Mouse (Mus musculus) layer of hippocampus, adult 9-10 months (tissue): ENCODE data around the gene Srpk3.
"Not testable (repeated sequence)": the region's sequence is repeated elsewhere in the genome, so short reads cannot be mapped to it uniquely, and the experiment has no call there.

Experiments
- DNase-seq: peaks from one replicate; pipeline ENCODE4 v3.0.0; 2022; ENCODE audit warnings: low spot score

Srpk3 gene

DNA sequence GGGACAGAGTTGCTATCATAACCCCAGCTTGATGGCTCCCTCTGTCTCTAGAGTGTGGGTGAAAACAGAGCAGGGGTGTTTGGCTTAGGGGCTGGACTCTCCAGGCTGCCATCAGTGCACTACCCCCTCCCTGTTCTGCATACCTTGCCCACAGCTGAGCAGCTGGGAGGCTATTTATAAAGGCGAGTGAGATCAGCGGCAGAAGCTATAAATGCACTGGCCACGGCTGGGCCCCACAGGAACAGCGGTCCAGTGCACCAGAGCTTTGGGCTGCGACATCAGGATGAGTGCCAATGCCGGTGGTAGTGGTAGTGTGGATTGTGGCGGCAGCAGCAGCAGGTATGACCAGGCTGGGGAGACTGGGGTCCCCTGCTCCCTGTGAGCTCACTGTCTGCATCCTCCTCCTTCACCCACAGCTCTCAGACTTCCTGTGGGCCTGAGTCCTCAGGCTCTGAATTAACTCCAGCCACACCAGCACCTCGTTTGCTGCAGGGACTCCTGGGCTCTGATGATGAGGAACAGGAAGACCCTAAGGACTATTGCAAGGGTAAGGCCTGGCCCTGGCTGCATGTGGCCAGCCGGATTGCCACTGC lies at the start of gene Srpk3:
TSS of gene Srpk3 (plus strand) at position 238 of the 593 bp plus-strand sequence.
- no peak for DNase-seq

DNA sequence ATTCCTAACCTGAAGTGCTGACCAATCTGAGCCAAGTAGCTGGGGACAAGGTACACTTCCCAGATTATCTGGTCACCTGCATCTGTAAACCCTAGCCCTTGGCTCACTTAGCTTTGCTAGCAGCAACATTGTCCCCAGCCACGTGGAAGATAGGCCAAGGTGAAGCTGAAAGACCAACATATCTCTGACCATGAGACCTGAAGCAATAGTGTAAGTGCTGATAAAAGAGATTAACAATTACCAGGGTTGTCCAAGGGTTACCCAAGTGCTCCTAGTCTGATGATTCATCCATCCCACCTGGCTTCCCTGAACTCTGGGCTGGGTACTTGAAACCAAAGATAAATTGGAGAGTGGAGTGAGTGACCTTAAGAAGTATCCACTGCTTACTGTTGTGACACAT lies 43.3 kb upstream of the Srpk3 start:
- no peak for DNase-seq

DNA sequence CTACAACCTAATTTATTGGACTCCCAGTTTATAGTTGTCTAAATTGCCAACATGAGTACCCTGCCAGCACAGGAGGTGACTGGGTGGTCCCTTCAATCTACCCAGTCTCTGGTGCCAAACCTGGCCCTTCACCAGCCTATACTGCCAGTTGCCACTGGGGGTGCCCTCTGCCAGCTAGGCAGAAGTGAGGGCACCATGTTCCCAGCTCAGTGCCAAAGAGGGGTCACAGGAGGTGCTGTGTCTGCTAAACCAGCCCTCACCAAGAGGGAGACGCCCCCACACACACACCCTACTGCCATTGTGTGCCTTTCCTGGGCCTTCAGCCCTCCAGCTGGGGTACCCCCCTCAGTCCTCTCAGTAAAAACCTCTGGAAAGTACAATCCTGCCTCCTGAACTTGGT lies 36.0 kb upstream of the Srpk3 start:
- no peak for DNase-seq

DNA sequence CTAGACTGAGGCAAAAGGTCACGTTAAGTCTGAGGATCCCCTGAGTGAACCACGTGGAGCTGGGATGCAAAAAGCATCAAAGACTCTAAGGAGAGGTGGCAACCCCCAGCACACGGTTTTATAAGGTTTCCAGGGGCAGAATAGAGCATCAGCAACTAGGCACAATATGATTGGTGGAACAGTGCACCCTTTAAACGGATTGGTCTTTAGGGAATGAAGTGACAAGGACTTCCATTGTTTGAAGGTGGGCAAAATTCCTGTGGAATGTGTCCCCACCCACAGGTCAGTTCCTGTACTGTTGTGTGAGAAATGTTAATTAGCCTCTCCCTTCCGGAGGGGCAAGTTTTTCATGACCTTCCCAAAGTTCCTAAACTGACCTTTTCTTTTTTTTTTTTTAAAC lies 35.1 kb upstream of the Srpk3 start:
- no peak for DNase-seq

DNA sequence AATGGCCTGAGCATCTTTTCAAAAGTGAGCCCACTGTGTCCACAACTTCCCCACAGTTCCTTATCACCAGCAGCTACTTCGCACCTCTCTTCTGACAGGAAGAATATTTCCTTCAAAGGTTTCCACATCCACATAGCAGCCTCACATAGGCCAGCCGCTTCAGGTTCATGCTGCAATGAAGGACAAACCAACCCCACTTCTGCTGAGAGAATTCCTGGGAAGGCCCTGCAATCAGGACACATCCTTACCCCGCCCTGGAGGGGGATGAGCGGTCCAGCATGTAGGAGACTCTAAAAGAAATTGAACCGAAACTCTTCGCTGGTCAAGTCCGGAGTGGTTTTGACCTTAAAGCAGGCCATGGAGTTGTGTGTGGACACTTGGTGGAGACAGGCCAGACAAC lies 34.4 kb upstream of the Srpk3 start:
- not testable (repeated sequence) for DNase-seq

DNA sequence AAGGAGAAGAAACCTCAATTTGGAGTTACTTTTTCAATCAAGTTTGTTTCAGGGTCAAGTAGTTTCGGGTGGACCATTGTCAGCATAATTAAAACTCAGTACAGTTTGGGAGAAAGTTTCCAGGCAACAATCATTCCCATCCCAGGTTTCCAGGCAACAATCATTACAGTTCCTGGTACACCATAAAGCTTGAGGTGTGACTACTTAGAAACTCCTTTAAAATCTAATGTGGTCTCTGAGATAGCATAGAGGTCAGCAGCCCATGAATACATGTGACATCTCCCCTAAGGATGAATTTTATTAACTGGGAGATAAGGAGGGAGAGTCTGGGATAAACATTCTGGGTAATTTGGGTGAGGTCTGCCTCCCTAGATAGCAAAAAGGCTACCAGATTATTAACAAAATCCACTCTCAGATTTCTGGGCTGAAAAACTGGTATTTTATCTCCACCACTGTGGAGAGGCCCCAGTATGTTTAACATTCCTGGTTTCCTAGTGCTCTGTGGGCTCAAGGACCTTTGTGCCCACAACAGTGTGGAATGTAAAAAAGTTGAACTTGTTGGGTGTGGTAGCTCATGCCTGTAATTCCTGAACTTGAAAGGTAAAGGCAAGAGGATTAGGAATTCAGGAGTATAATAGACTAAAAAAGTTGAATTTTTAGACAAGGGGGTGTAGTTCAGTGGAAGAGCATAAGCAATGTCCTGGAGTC lies 29.3 kb upstream of the Srpk3 start:
- no peak for DNase-seq

DNA sequence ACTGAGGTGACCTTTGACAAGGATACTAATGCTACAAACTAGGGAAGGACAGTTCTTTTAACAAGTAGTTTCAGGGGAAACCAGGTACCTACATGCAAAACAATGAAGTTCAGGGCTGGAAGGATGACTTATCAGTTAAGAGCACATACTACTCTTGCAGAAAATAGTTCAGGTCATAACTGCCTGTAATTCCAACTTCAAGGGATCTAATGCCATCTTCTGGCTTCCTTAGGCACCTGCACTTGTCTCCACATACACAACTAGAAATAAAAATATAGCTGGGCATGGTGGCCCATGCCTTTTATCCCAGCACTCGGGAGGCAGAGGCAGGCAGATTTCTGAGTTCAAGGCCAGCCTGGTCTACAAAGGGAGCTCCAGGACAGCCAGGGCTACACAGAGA lies 25.2 kb upstream of the Srpk3 start:
- no peak for DNase-seq

DNA sequence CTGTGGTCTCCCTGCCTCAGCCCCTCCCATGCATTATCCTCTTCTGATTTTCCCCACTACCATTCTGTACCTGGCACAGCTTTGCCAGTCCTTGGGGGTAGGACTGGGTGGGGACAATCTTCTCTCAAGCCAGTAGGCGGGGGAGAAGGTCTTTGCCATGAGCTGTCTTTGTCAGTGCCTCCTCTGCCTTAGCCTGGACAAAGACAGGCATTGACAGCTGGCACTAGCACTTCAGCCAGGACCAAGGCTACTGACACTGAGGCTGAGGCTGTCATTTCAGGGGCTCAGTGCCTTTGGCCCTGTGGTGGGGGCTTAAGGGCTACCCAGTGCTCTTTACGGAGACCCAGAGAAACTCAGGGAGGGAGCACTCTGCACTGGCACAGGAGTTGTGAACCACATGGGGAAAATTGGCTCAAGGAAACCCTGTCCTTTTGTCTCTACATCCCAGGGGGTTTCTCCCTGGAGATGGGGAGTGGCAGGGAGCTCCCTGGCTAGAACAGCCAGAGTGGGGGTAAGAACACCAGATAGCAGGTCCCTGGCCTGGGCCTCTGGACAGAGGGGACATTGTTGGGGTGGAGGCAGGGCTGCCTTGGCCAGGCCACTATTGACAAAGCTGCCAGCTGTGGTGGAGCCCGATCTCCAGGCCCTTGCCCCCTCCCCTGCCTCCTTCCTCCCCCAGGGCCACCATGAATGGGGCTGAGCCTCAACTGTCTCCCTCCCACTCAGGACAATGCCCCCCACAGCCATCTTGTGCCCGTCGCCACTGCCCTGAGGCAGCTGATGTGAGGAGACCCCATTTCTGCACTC lies 17.7 kb upstream of the Srpk3 start, which contains the start of gene Plxnb3:
TSS of gene Plxnb3 (plus strand) at position 757 of the 807 bp plus-strand sequence.
- no peak for DNase-seq

DNA sequence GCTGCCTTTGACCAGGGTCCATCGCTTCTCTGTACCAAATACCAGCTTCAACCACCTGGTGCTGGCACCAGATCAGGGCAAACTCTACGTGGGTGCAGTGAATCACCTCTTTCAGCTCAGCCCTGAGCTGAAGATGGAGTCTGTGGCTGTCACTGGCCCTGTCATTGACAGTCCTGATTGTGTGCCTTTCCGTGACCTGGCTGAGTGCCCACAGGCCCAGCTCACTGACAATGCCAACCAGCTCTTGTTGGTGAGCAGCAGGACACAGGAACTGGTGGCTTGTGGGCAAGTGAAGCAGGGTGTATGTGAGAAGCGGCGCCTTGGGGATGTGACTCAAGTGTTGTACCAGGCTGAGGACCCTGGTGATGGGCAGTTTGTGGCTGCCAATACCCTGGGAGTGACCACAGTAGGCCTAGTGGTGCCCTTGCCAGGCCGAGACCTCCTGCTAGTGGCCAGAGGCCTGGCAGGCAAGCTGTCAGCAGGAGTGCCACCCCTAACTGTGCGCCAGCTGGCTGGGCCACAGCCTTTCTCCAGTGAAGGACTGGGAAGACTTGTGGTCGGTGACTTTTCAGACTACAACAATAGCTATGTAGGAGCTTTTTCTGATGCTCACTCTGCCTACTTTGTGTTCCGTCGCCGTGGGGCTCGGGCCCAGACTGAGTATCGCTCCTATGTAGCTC lies 15.5 kb upstream of the Srpk3 start:
- no peak for DNase-seq

DNA sequence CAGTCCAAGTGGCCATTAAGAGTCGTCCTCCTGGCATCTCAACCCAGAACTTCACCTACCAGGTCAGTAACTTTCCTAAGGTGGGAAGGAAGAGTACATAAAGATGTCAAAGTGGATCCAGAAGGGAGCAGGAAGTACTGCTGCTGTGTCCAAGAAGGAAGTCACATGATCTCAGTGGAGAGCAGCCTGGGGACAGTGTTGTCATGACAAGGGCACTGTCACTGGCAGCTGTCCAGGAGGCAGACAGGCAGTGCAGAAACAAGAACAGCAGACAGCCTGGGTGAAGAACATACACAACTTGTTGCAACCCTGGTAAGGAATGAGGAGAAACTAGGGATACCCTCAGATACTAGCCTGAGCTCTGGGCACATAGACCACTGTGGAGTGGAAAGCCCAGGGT lies 8.9 kb upstream of the Srpk3 start:
- no peak for DNase-seq

DNA sequence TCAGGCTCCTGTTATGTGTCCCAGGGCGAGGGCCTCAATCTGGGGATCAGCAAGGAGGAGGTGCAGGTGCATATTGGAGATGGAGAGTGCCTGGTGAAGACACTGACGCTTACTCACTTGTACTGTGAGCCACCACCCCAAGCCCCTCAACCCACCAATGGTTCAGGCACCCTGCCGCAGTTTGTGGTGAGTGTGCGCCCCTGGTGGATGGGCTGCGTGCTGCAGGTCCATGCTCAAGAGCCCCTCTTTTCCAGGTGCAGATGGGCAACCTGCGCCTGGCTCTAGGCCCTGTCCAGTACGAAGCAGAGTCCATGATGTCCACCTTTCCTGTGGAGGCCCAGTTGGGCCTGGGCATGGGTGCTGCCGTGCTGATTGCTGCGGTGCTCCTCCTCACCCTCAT lies 6.9 kb upstream of the Srpk3 start:
- no peak for DNase-seq

DNA sequence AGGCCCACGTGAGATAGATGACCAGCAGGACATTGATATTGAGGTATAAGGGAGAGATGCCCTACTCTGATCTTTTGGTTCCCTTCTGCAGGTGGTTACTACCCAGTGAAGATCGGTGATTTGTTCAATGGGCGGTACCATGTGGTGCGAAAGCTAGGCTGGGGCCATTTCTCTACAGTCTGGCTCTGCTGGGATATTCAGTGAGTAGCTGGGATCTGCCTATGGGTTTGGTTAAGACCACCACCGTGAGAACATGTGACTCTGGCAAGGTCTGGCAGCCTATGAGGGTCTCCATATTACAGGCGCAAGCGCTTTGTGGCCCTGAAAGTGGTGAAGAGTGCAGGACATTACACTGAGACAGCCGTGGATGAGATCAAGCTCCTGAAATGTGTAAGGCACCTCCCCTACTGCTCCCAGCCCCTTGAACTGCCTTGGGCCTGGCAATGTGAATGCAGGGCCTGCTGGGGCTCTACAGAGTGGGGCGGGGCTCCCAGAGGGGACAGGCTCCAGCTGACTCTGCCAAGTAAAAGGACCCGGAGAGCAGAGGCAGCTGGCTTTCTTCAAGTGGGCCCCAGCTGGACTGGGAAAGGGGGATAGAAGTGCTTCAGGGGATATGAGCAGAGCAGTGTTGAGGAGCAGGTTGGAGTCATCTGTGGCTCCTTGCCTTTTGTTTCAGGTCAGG lies 738 bp downstream of the Srpk3 start:
- no peak for DNase-seq

DNA sequence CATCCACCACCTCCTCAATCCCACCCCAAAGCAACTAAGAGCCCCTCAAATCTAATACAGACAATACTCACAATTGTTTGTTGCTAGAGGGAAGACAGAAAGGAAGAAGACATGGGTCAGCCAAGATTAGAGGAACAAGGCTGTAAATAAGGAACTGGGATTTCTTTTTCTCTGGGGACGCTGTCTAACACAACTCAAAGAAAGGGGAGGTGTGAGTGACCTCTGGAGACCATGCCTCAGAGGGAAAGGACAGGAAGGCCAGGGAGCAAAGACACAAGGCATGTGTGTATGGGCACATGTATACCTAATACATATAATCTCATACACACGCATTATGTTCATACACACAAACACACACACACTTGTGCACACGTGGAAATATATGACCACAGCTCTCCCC lies 8.0 kb downstream of the Srpk3 start:
- no peak for DNase-seq

DNA sequence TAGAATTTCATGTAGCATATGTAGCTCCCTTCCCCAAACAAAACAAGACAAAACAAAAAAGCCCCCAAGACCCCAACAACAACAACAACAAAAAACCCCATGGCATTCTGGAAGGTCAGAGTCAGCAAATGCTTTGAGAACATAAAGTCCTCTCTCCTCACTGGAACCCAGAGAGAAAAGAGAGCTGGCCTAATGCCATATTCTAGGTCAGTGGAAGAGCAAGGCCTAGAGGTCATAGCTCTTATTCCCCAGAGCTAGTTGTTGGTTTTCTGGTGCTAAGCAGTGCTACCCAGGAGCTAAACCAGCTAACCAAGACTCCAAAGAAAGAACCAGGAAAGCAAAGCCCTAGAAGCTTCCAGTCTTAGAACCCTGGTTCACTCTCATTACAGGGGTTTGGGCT lies 11.5 kb downstream of the Srpk3 start:
- no peak for DNase-seq

DNA sequence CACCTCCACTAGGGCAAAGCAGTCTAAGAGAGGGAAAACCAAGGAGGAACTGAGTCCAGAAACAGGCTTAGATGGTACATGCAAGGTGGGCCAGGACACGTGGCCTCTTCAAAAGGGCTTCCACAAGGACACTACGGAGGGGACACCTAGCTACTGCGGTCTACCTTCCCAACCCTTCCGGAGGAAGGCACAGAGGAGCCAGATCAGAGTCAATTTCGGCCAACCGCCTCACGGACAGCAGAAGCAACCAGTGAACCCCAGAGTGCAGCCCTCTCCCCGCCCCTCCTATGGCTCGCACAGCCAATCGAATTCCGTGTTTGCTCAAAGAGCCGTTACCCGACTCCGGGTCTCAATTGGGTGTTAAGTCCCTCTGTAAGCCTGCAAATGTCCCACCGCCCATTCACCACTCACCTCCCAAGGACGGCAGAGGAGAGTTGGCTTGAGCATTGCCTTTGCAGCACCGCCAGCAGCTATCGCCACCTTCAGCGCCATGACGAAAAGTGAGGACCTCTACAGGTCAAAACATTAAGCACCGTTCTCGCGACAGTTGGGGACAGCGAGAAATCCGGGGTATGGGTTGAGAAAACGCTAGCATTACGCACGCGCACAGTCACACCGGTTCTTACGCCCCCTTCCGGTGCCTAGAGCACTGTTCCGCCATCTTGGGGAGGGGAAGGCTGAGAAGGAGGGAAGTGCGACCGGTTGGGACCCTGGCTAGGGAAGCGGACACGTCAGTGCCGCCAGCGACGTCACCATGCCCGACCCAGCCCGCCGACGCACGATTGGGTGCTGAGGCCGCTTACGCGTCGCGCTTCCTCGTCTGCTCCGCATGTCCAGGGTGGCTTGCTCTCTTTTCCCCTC lies 12.4 kb downstream of the Srpk3 start, which contains the start of the genes Idh3g and Ssr4:
TSS of gene Idh3g (minus strand) at position 534 of the 861 bp plus-strand sequence.
TSS of gene Ssr4 (plus strand) at position 665 of the 861 bp plus-strand sequence.
- peak; percentile 91 for DNase-seq

DNA sequence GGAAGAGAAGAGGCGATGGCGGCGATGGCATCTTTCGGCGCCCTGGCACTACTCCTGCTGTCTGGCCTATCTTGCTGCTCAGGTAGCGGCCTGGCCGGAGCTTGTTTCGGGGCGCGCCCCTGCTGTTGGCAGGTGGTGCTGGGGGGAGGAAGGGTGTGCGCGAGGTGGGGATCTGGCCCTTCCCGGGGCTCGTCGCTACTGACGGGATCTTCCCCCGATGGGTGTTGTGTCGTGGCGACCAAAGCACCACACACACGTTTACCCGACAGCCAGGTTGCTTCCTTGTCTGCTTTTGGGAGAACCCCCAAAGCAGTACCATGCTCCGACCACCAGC lies 13.0 kb downstream of the Srpk3 start:
- no peak for DNase-seq

DNA sequence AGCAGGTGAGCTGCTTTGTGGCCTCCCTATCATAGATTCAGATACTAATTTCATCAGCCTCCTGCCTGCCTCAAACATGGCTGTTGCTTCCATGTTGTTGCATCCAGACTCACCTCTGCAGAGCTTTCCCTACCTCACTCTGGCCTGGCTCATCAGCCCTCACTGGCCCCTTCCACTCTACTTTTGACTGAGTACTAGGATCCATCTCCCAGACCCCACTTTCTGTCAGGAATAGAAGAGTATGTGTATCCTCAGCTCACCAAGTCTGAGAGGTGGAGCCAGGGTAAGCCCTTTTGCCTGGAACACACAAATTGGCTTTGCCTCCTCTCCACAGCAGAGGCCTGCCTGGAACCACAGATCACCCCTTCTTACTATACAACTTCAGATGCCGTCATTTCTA lies 14.3 kb downstream of the Srpk3 start:
- DNase-seq = no peak

DNA sequence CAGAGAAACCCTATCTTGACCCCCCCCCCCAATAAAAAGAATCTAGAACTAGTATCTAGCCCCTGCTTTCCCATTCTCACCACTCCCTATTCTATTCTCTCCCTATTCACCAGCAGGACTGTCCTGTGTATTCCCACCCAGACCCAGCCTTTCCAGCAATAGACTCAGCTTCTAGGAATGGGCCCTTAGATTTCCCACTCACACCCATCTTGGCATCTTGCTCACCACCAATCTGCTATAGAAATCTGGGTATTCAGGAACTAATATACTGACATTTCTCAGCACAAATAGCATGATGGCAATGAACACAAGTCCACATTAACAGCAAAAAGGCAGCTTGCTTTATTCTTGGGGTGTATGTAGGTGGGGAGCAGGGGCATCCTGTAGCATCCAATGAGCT lies 18.8 kb downstream of the Srpk3 start:
- DNase-seq = no peak

DNA sequence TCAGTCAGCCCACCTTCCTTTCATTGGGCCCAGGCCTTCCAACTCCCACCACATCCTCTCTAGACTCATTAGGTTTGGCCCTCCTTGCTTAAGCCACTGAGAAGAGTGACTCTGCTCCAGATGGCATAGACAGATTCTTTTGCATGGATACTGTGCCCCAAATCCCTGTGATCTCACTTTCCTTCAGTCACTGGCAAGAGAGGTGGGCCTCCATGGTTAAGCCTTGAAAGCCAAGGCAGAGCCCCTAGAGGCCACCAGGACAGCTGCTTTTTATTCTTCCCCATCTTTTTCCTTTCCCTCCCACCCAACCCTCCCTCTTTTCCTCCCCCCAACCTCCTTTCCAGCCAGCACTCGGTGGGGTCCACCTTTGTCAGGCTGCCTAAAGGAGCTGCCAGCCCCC lies 19.3 kb downstream of the Srpk3 start:
- no peak for DNase-seq

DNA sequence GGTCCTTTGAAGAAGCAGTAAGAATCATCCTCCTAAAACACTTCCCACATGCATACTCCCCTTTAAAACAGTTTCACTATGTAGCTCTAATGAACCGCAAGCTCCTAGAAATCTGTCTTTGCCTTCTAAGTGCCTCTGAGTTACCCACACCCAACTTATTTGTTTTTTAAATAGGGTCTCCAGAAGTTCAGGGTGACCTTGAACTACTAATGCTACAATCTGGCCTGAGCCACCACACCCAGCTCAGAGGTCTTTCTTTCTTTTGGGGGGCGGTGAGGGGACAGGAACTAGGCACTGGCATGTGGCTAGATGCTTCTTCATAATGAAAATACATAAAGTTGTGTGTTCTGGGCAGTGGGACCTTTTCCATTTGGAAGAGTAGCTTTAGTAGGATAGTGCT lies 23.3 kb downstream of the Srpk3 start:
- no peak for DNase-seq

DNA sequence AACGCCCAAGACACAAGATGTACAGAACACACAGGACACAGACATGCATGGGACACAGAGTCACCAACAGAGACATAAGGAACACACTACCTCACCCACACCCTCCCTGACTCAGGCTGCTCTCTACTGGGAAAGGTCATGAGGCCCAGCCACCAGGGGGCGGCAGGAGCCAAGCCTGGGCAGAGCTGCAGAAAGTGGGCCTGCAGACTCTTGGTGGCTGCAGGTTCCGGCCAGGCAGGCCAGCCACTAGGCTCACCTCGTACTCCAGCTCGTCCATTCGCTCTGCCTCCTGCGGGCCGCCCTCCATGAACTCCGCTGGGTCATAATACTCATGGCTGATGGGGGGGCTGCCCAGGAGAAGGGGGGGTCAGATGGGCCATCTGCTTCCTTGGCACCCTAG lies 24.3 kb downstream of the Srpk3 start:
- DNase-seq = no peak
